Mouse (Mus musculus): Measurements from ENCODE around the gene Mrm1. TPM values are rescaled to one million over a fixed set of nuclear protein-coding genes. Genes with fewer than 3 reads are reported as not detected.

Mrm1 gene
- polyA plus RNA-seq, 1 experiment from 2014 or later: 8.4 TPM

DNA sequence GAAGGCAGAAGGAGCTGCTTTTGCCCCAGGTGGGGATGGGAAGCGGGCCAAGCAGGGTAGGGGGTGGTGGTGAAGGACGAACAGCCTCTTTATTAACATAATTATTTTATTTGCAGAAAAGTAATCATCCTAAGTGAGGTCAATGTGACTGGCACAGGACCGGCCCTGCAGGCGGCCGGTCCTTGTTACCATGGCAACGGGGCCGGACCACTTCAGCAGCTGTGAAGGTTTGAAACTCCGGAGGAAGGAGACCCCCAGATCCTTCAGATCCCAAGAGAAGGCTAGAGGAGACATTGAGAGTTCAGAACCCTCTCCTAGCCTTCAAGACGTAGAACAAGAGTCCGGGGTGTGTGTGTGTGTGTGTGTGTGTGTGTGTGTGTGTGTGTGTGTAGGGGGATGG, 22.3 kb downstream of the Mrm1 start:
- Histone ChIP-seq H3K9ac (no peak overlapping the region), H3K36me3 (no peaks in the 10 kb centered on the region), H3K27me3 (peaks cover 14% of the 10 kb centered on the region; the same call in 1 of the 2 replicates), H3K4me2 (replicated peaks) (no peak overlapping the region), H3K4me3 (no peak overlapping the region), H3K4me1 (no peaks in the 10 kb centered on the region), H3K9me3 (no peaks in the 10 kb centered on the region), H3K27ac (no peak overlapping the region)
- WGBS: 33% methylated on average over 10 of the region's 10 CpGs
- no peak for ATAC-seq (ENCODE audit: low FRiP score, low read depth)

DNA sequence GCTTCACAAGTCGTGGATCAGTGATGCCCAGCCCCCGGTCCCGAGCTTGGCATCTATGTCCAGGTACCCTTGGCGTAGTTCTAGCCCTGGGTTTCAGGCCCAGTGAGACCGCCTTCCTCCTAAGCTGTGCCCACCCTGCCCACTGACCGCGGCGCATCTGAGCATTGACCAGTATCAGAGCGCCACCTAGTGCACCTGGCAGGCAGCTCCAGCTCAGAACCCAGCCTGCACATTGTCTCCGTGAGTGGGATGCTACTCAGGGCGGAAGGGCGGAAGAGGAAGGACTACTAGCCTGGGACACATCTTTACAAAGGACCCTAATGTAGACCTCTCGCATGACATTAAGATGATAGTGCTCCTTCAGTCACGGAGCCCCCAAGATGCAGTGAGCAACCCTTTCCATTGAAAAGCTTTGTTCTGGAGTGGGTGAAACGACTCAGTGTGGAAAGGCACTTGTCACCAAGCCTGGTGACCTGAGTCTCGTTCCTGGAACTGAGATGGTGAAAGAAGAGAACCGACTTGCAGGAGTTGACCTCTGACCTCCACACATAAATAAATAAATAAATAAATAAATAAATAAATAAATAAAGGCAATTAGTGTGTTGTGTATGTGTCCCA, 24.7 kb downstream of the Mrm1 start:
- peak; percentile 79 for ATAC-seq (ENCODE audit: low FRiP score, low read depth)
- Histone ChIP-seq H3K4me3 (peak overlapping the region; percentile 26), H3K27me3 (peaks cover 14% of the 10 kb centered on the region; the same call in 1 of the 2 replicates), H3K27ac (no peak overlapping the region), H3K36me3 (no peaks in the 10 kb centered on the region), H3K4me2 (replicated peaks) (peak overlapping the region; percentile 56), H3K4me1 (no peaks in the 10 kb centered on the region), H3K9me3 (no peaks in the 10 kb centered on the region), H3K9ac (no peak overlapping the region)
- WGBS: 10% methylated on average over 17 of the region's 17 CpGs

GRCm38 (mm10) chr11:84793545-84793944, 25.8 kb downstream of the Mrm1 start:
- peaks cover 14% of the 10 kb centered on the region; the same call in 1 of the 2 replicates for H3K27me3 ChIP-seq
- ATAC-seq (ENCODE audit: low FRiP score, low read depth): no peak
- H3K9me3 ChIP-seq: no peaks in the 10 kb centered on the region
- no peaks in the 10 kb centered on the region for H3K36me3 ChIP-seq
- no peaks in the 10 kb centered on the region for H3K4me1 ChIP-seq
- H3K9ac ChIP-seq: no peak overlapping the region
- no peak overlapping the region for H3K4me2 ChIP-seq (replicated peaks)
- no peak overlapping the region for H3K4me3 ChIP-seq
- H3K27ac ChIP-seq: no peak overlapping the region

- H3K36me3 ChIP-seq: no peaks in the 10 kb centered on the region
- no peak for ATAC-seq (ENCODE audit: low FRiP score, low read depth)
- no peak overlapping the region for H3K4me3 ChIP-seq
- H3K4me2 ChIP-seq (replicated peaks): no peak overlapping the region
- no peaks in the 10 kb centered on the region for H3K9me3 ChIP-seq
- H3K27me3 ChIP-seq: 0 out of 2 replicates have a peak, but pooled peaks cover 7% of the 10 kb centered on the region
- no peak overlapping the region for H3K9ac ChIP-seq
- H3K4me1 ChIP-seq: no peaks in the 10 kb centered on the region
- H3K27ac ChIP-seq: no peak overlapping the region
- WGBS: 55% methylated on average over 6 of the region's 6 CpGs
These were observed 28.9 kb downstream of the Mrm1 start for GRCm38 (mm10) chr11:84790383-84790782.

DNA sequence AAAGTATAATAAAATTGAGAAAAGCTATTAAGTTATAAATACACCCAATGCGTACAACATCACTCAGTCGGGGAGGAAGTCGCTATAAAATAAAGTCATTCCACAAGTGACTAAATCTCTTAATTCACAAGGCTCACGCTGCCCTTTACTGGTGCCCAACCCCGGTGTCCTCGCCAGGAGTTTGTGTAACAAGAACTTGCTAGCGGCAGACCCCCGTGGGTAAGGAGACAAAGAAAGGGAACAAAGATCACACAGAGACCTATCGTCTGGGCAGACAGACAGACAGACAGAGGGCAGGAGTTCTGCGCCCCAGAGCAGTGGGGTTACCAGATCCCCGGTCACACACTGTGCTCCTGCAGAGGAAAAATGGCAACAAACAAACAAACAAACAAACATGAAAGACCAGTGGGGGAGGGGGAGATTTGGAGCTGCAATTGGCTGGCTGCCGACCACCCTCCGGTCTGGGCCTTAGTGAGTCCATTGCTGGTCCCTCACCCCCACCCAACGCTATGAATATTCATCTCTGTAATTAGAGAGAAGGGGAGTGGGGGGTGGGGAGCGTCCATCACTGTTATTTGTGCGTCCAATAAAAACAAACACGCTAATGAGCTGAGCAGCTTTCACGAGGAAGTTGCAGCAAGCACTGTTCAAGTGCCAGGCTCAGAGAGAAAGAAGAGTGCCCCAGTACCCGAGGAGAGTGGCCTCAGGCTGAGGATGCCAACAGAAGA, 39.0 kb downstream of the Mrm1 start:
- peaks cover 50% of the 10 kb centered on the region for H3K27me3 ChIP-seq
- no peak overlapping the region for H3K9ac ChIP-seq
- peak overlapping the region; percentile 25 for H3K4me2 ChIP-seq (replicated peaks)
- WGBS: 1% methylated on average over 19 of the region's 19 CpGs
- no peak for ATAC-seq (ENCODE audit: low FRiP score, low read depth)
- no peaks in the 10 kb centered on the region for H3K36me3 ChIP-seq
- H3K27ac ChIP-seq: no peak overlapping the region
- peaks cover 28% of the 10 kb centered on the region for H3K4me1 ChIP-seq
- H3K9me3 ChIP-seq: no peaks in the 10 kb centered on the region
- 0 out of 2 replicates have a peak overlapping the region, but pooled peaks have one; percentile 2 for H3K4me3 ChIP-seq

DNA sequence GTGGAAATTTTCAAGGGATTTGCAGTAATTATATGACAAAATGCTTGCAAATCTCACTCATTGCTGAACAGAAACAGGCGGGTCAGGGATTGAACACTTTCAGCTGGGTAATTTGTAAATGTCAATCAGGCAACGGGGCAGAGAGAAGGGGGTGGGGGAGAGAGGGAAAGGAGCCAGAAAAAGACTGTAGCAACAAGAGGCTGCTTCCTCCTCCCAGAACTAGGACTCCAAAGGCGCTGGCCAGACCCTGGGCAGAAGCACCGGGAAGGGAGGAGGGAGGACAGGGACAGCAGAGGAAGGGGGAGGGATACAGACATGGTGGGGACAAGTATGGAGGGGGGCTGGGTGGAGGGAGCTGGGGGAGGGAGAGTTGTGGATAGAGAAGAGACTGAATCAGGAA, 43.8 kb downstream of the Mrm1 start:
- Histone ChIP-seq H3K4me2 (replicated peaks) (no peak overlapping the region), H3K27me3 (peaks cover 44% of the 10 kb centered on the region)

GRCm38 (mm10) chr11:84774870-84775514, 44.3 kb downstream of the Mrm1 start:
- Histone ChIP-seq H3K36me3 (no peaks in the 10 kb centered on the region), H3K4me2 (replicated peaks) (no peak overlapping the region), H3K9me3 (no peaks in the 10 kb centered on the region), H3K9ac (no peak overlapping the region), H3K27me3 (peaks cover 38% of the 10 kb centered on the region), H3K27ac (no peak overlapping the region), H3K4me1 (peaks cover 19% of the 10 kb centered on the region), H3K4me3 (no peak overlapping the region)
- 47% methylated on average over 13 of the region's 13 CpGs for WGBS
- ATAC-seq (ENCODE audit: low FRiP score, low read depth): no peak

More for the DNA sequence above, 43.8 kb downstream of the Mrm1 start:
- no peaks in the 10 kb centered on the region for H3K9me3 ChIP-seq
- WGBS: 1% methylated on average over 4 of the region's 4 CpGs
- H3K9ac ChIP-seq: no peak overlapping the region
- no peaks in the 10 kb centered on the region for H3K36me3 ChIP-seq
- H3K4me1 ChIP-seq: peaks cover 25% of the 10 kb centered on the region
- ATAC-seq (ENCODE audit: low FRiP score, low read depth): no peak
- no peak overlapping the region for H3K4me3 ChIP-seq
- H3K27ac ChIP-seq: no peak overlapping the region

DNA sequence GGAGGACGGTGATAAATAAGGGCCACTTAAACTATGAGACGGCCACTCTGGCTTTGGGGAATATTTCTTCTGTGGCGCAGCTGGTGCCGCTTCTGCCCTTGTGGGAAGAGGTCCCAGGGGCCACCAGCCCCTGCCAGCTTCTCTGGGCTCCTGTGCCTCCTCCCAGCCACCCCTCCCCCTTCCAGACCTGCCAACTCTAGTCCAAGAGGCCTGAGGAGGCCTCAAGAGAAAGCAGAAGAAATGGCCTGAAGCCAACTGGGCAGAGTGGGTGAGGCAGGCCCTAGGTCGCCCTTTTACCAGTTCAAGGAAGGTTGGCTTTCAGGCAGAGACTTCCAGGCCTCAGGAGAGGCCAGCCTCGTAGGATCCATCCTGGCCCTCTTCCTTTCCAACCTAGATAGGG, 51.4 kb downstream of the Mrm1 start:
- 61% methylated on average over 6 of the region's 6 CpGs for WGBS
- Histone ChIP-seq H3K36me3 (no peaks in the 10 kb centered on the region), H3K9ac (no peak overlapping the region)

GRCm38 (mm10) chr11:84765125-84765524, 54.2 kb downstream of the Mrm1 start:
- Histone ChIP-seq H3K4me1 (peaks cover 15% of the 10 kb centered on the region), H3K27ac (no peak overlapping the region), H3K27me3 (peaks cover 46% of the 10 kb centered on the region), H3K9ac (no peak overlapping the region), H3K9me3 (no peaks in the 10 kb centered on the region), H3K36me3 (no peaks in the 10 kb centered on the region), H3K4me3 (no peak overlapping the region), H3K4me2 (replicated peaks) (peak overlapping the region; percentile 56; the same call in 1 of the 2 replicates)
- WGBS: 15% methylated on average over 5 of the region's 5 CpGs
- no peak for ATAC-seq (ENCODE audit: low FRiP score, low read depth)

More for the DNA sequence above, 51.4 kb downstream of the Mrm1 start:
- Histone ChIP-seq H3K4me3 (no peak overlapping the region), H3K27ac (no peak overlapping the region), H3K4me2 (replicated peaks) (no peak overlapping the region), H3K4me1 (peaks cover 15% of the 10 kb centered on the region), H3K9me3 (no peaks in the 10 kb centered on the region), H3K27me3 (peaks cover 37% of the 10 kb centered on the region)
- ATAC-seq (ENCODE audit: low FRiP score, low read depth): no peak

DNA sequence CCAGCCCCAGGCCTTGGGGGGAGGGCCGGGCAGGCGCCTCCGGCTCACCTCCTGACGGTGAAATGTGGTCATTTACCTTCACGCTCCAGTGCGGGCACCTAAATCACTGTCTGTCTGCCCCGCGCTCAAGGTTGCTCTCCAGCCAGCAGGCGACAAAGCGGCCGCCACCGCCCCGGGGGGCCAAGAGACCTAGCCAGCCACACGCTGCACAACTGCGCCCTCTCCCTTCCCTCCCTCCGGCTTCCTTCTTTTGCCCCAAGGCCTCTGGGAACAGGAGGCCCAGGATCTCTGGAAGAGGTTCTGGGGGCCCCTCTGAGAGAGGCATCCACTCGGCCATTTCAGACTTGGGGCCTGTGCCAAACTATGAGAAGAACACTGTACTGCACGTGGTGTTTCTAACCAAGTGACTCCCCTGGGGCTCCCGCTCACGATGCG, 54.8 kb downstream of the Mrm1 start:
- ATAC-seq (ENCODE audit: low FRiP score, low read depth): no peak
- 2% methylated on average over 21 of the region's 21 CpGs for WGBS
- no peak overlapping the region for H3K27ac ChIP-seq
- no peaks in the 10 kb centered on the region for H3K9me3 ChIP-seq
- no peaks in the 10 kb centered on the region for H3K36me3 ChIP-seq
- peak overlapping the region; percentile 20 for H3K4me3 ChIP-seq
- H3K9ac ChIP-seq: peak overlapping the region; percentile 54
- peak overlapping the region; percentile 56 for H3K4me2 ChIP-seq (replicated peaks)
- peaks cover 49% of the 10 kb centered on the region for H3K27me3 ChIP-seq
- H3K4me1 ChIP-seq: peaks cover 15% of the 10 kb centered on the region

DNA sequence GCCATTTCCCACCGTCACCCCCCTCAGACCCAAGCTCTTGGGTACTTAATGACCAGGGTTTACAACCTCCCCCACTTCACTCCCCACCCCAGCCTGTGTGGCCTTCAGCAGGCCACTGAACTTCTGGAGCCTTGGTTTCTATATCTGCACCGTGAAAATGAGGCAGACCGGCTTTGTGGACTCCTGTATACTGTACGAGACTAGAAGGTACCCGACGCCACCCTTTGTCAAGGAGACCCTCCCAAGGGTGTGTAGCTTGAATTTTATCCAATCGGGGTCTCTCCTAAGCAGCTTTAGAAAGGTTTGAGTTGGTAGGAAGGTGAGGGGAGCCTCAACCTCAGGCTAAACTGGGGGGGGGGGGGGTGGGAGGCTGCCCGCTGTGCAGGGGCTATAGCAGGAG, 55.2 kb downstream of the Mrm1 start:
- Histone ChIP-seq H3K4me2 (replicated peaks) (peak overlapping the region; percentile 56), H3K9me3 (no peaks in the 10 kb centered on the region), H3K36me3 (no peaks in the 10 kb centered on the region), H3K4me1 (peaks cover 15% of the 10 kb centered on the region), H3K27me3 (peaks cover 49% of the 10 kb centered on the region), H3K4me3 (peak overlapping the region; percentile 20; the same call in 1 of the 2 replicates), H3K27ac (no peak overlapping the region), H3K9ac (no peak overlapping the region)
- WGBS: 12% methylated on average over 8 of the region's 8 CpGs
- ATAC-seq (ENCODE audit: low FRiP score, low read depth): no peak

All from limb, embryonic 13.5 days (tissue).